Mouse (Mus musculus): ENCODE measurements around the gene Snrpd2. TPM values are rescaled to one million over a fixed set of nuclear protein-coding genes. Genes with fewer than 3 reads are reported as not detected.

The Snrpd2 gene
- polyA plus RNA-seq, 1 experiment: 20.1 TPM

GRCm38 (mm10) chr7:19184250-19184649 is 34.7 kb downstream of the Snrpd2 start:
- no peak for DNase-seq
- TF ChIP-seq CTCF (IDR thresholded peaks at IDR 0.05; ENCODE audit: insufficient read depth, low read length) (no peak), POLR2A (IDR thresholded peaks at IDR 0.05; ENCODE audit: borderline replicate concordance, extremely low read depth, low read depth, low read length) (no peak)

GRCm38 (mm10) chr7:19184758-19185157 is 35.2 kb downstream of the Snrpd2 start:
- WGBS: 72% methylated on average over 6 of the region's 6 CpGs
- DNase-seq: no peak
- Histone ChIP-seq H3K4me1 (ENCODE audit: control insufficient read depth, insufficient read depth, low read length) (peaks cover 3% of the 10 kb centered on the region), H3K4me3 (replicated peaks; ENCODE audit: extremely low read depth, low read depth, low read length) (no peak overlapping the region)
- no peak for TF ChIP-seq POLR2A (IDR thresholded peaks at IDR 0.05; ENCODE audit: borderline replicate concordance, extremely low read depth, low read depth, low read length)
- TF ChIP-seq CTCF (IDR thresholded peaks at IDR 0.05; ENCODE audit: insufficient read depth, low read length): no peak

More at GRCm38 (mm10) chr7:19184250-19184649, 34.7 kb downstream of the Snrpd2 start:
- Histone ChIP-seq H3K4me1 (ENCODE audit: control insufficient read depth, insufficient read depth, low read length) (peaks cover 5% of the 10 kb centered on the region), H3K4me3 (replicated peaks; ENCODE audit: extremely low read depth, low read depth, low read length) (no peak overlapping the region)
- WGBS: 74% methylated on average over 2 of the region's 2 CpGs

- 98% methylated on average over 4 of the region's 4 CpGs for WGBS
- DNase-seq: no peak
- TF ChIP-seq CTCF (IDR thresholded peaks at IDR 0.05; ENCODE audit: insufficient read depth, low read length) (peak; percentile 28; the same call in 1 of the 2 replicates), POLR2A (IDR thresholded peaks at IDR 0.05; ENCODE audit: borderline replicate concordance, extremely low read depth, low read depth, low read length) (no peak)
- H3K4me1 ChIP-seq (ENCODE audit: control insufficient read depth, insufficient read depth, low read length): no peaks in the 10 kb centered on the region
- no peak overlapping the region for H3K4me3 ChIP-seq (replicated peaks; ENCODE audit: extremely low read depth, low read depth, low read length)
Measured at GRCm38 (mm10) chr7:19194676-19195075, 45.2 kb downstream of the Snrpd2 start.

- no peak for DNase-seq
- H3K4me1 ChIP-seq (ENCODE audit: control insufficient read depth, insufficient read depth, low read length): no peaks in the 10 kb centered on the region
- 54% methylated on average over 6 of the region's 6 CpGs for WGBS
- TF ChIP-seq POLR2A (IDR thresholded peaks at IDR 0.05; ENCODE audit: borderline replicate concordance, extremely low read depth, low read depth, low read length): no peak
- TF ChIP-seq CTCF (IDR thresholded peaks at IDR 0.05; ENCODE audit: insufficient read depth, low read length): peak; percentile 55
- H3K4me3 ChIP-seq (replicated peaks; ENCODE audit: extremely low read depth, low read depth, low read length): no peak overlapping the region
Measured at GRCm38 (mm10) chr7:19196676-19197075, 47.2 kb downstream of the Snrpd2 start.

GRCm38 (mm10) chr7:19197985-19198384 is 48.5 kb downstream of the Snrpd2 start:
- WGBS: 38% methylated on average over 2 of the region's 2 CpGs
- DNase-seq: no peak
- H3K4me1 ChIP-seq (ENCODE audit: control insufficient read depth, insufficient read depth, low read length): no peaks in the 10 kb centered on the region
- TF ChIP-seq CTCF (IDR thresholded peaks at IDR 0.05; ENCODE audit: insufficient read depth, low read length): peak; percentile 79
- TF ChIP-seq POLR2A (IDR thresholded peaks at IDR 0.05; ENCODE audit: borderline replicate concordance, extremely low read depth, low read depth, low read length): no peak
- no peak overlapping the region for H3K4me3 ChIP-seq (replicated peaks; ENCODE audit: extremely low read depth, low read depth, low read length)

- Histone ChIP-seq H3K4me1 (ENCODE audit: control insufficient read depth, insufficient read depth, low read length) (no peaks in the 10 kb centered on the region), H3K4me3 (replicated peaks; ENCODE audit: extremely low read depth, low read depth, low read length) (no peak overlapping the region)
- 75% methylated on average over 13 of the region's 15 CpGs for WGBS
- DNase-seq: no peak
- TF ChIP-seq CTCF (IDR thresholded peaks at IDR 0.05; ENCODE audit: insufficient read depth, low read length) (no peak), POLR2A (IDR thresholded peaks at IDR 0.05; ENCODE audit: borderline replicate concordance, extremely low read depth, low read depth, low read length) (no peak)
Measured at GRCm38 (mm10) chr7:19201660-19202059, 52.1 kb downstream of the Snrpd2 start.

GRCm38 (mm10) chr7:19202065-19202850 is 52.7 kb downstream of the Snrpd2 start:
- no peaks in the 10 kb centered on the region for H3K4me1 ChIP-seq (ENCODE audit: control insufficient read depth, insufficient read depth, low read length)
- 65% methylated on average over 15 of the region's 15 CpGs for WGBS
- TF ChIP-seq CTCF (IDR thresholded peaks at IDR 0.05; ENCODE audit: insufficient read depth, low read length): no peak
- TF ChIP-seq POLR2A (IDR thresholded peaks at IDR 0.05; ENCODE audit: borderline replicate concordance, extremely low read depth, low read depth, low read length): no peak
- DNase-seq: no peak
- no peak overlapping the region for H3K4me3 ChIP-seq (replicated peaks; ENCODE audit: extremely low read depth, low read depth, low read length)

Other genes with a start within 250 kb of the Snrpd2 start
- gene Ccdc61, start 239.3 kb upstream of the Snrpd2 start, polyA plus RNA-seq (2012; rRNA removed): 22.7 and 26.9 TPM in 2 replicates
- 4.2 and 5.0 TPM in 2 replicates for gene Nova2, start 223.8 kb upstream of the Snrpd2 start, polyA plus RNA-seq (2012; rRNA removed)
- 0.07 and 0.09 TPM in 2 replicates for gene Nanos2, start 162.3 kb upstream of the Snrpd2 start, polyA plus RNA-seq (2012; rRNA removed)
- gene Mypop, start 158.5 kb upstream of the Snrpd2 start, polyA plus RNA-seq (2012; rRNA removed): 7.2 and 10.2 TPM in 2 replicates
- 34.7 and 39.9 TPM in 2 replicates for gene Irf2bp1, start 145.7 kb upstream of the Snrpd2 start, polyA plus RNA-seq (2012; rRNA removed)
- 0.39 and 0.60 TPM in 2 replicates for gene Foxa3, start 126.2 kb upstream of the Snrpd2 start, polyA plus RNA-seq (2012; rRNA removed)
- gene Sympk, start 125.3 kb upstream of the Snrpd2 start, polyA plus RNA-seq (2012; rRNA removed): 69.3 and 76.1 TPM in 2 replicates
- gene Rsph6a, start 95.0 kb upstream of the Snrpd2 start, polyA plus RNA-seq (2012; rRNA removed): not detected in 2 replicates
- 94.6 and 101 TPM in 2 replicates for gene Dmwd, start 73.5 kb upstream of the Snrpd2 start, polyA plus RNA-seq (2012; rRNA removed)
- 209 and 259 TPM in 2 replicates for gene Dmpk, start 65.9 kb upstream of the Snrpd2 start, polyA plus RNA-seq (2012; rRNA removed)
- 39.6 and 47.2 TPM in 2 replicates for gene Six5, start 55.1 kb upstream of the Snrpd2 start, polyA plus RNA-seq (2012; rRNA removed)
- not detected in 2 replicates for gene Gm4969, start 31.4 kb upstream of the Snrpd2 start, polyA plus RNA-seq (2012; rRNA removed)
- gene Fbxo46, start 29.9 kb upstream of the Snrpd2 start, polyA plus RNA-seq (2012; rRNA removed): 10.7 and 12.3 TPM in 2 replicates
- 11.1 and 14.9 TPM in 2 replicates for gene Qpctl, start 431 bp upstream of the Snrpd2 start, polyA plus RNA-seq (2012; rRNA removed)
- 0.19 and 0.24 TPM in 2 replicates for gene Gipr, start 16.4 kb downstream of the Snrpd2 start, polyA plus RNA-seq (2012; rRNA removed)
- 73.7 and 81.5 TPM in 2 replicates for gene Eml2, start 26.7 kb downstream of the Snrpd2 start, polyA plus RNA-seq (2012; rRNA removed)
- gene Gpr4, start 62.8 kb downstream of the Snrpd2 start, polyA plus RNA-seq (2012; rRNA removed): 21.6 and 29.5 TPM in 2 replicates
- 24.6 and 27.6 TPM in 2 replicates for gene Opa3, start 78.6 kb downstream of the Snrpd2 start, polyA plus RNA-seq (2012; rRNA removed)
- 194 TPM in 2 replicates for gene Vasp, start 122.1 kb downstream of the Snrpd2 start, polyA plus RNA-seq (2012; rRNA removed)
- gene Ppm1n, start 130.3 kb downstream of the Snrpd2 start, polyA plus RNA-seq (2012; rRNA removed): 0.23 and 0.36 TPM in 2 replicates
- 56.3 and 76.2 TPM in 2 replicates for gene Rtn2, start 132.9 kb downstream of the Snrpd2 start, polyA plus RNA-seq (2012; rRNA removed)
- 4.0 and 4.6 TPM in 2 replicates for gene Fosb, start 160.3 kb downstream of the Snrpd2 start, polyA plus RNA-seq (2012; rRNA removed)
- 38.7 and 46.6 TPM in 2 replicates for gene Ercc1, start 195.1 kb downstream of the Snrpd2 start, polyA plus RNA-seq (2012; rRNA removed)
- gene Cd3eap, start 209.8 kb downstream of the Snrpd2 start, polyA plus RNA-seq (2012; rRNA removed): 4.6 and 5.2 TPM in 2 replicates
- gene Ppp1r13l, start 210.0 kb downstream of the Snrpd2 start, polyA plus RNA-seq (2012; rRNA removed): 10.0 and 17.8 TPM in 2 replicates
- gene Ercc2, start 232.3 kb downstream of the Snrpd2 start, polyA plus RNA-seq (2012; rRNA removed): 43.3 and 44.6 TPM in 2 replicates

Measured in lung, adult 2 months (tissue).